Mouse (Mus musculus): ENCODE measurements around the gene Golga3.

DNA sequence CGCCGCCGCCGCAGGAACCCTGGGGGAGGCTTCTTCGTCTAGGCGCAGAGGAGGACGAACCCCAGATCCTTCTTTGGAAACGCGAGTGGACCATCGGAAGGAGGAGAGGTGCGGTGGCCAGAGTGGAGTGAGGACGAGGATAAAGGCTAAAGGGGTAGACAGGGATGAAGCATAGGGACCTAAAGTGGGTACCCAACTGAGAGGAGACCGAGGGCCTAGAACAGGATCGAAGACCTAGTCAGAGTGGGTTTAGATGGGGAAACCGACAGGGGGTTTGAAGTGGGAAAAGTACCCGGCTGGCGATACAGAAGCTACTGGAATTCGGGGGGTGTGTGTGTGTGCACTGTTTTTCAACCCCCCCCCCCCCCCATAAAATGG, 40.4 kb upstream of the Golga3 start:
- TF ChIP-seq POLR2A (IDR thresholded peaks at IDR 0.05; ENCODE audit: control insufficient read depth, low read depth, low read length): no peak
- no peak for TF ChIP-seq CTCF (IDR thresholded peaks at IDR 0.05; ENCODE audit: control insufficient read depth, insufficient read depth, insufficient replicate concordance, low read depth, low read length)

Data from testis, adult 2 months (tissue).